In the genomic region with DNA sequence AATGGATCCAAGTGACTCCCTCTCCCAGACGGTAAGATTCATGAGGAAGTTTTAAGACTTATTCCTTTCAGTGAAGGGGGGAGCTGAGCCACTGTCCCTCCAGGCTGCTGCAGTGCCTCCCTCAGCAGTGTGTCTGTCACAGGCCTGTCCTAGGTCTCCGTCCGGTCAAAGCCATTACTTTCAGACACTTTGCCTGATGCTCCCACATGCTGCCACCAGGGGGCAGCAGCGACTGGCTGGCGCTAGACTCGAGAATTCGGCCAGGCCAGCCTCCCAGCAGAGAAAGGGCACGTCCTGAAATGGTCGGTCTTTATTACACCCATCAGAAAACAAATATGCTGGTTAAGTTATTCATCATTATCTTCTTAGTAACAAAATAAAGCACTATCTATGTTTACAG, we compare ENCODE assay signal across 8 mouse cellular contexts. TPM values are rescaled to one million over a fixed set of nuclear protein-coding genes. Genes with fewer than 3 reads are reported as not detected.
DNase-seq lines count a peak whose midpoint lies in the region; ATAC-seq and TF ChIP-seq lines count a peak whose summit lies in the region.
"Had no signal": no experiment of that assay in that cellular context is flagged by ENCODE, and none has a peak within 500 bp of the region (broad histone marks: within the 10 kb centered on the region; RNA-seq: fewer than 3 reads in every experiment).

No protein-coding gene starts in this region.

- peak; percentile 98 for TF ChIP-seq CTCF in brain, embryonic 14.5 days (IDR thresholded peaks at IDR 0.05; ENCODE audit: borderline replicate concordance, extremely low read depth, insufficient read depth, insufficient read length)
- peak; percentile 99 for TF ChIP-seq CTCF in midbrain, postnatal 0 days (IDR thresholded peaks at IDR 0.05)

- WGBS in heart, embryonic 15.5 days, result 7% methylated on average over 9 of the region's 9 CpGs
- 3% methylated on average over 9 of the region's 9 CpGs for WGBS in midbrain, postnatal 0 days

- ATAC-seq in heart, embryonic 15.5 days (replicated peaks; ENCODE audit: insufficient number of reproducible peaks, insufficient read depth, low FRiP score, low read depth), result peak; percentile 12; the same call in 1 of the 2 replicates
- peak; percentile 39; the same call in 1 of the 2 replicates for ATAC-seq in midbrain, postnatal 0 days (ENCODE audit: low FRiP score)

- intact Hi-C loops in left cerebral cortex, postnatal 10 days (cut with DNase I), result loop anchor here (5.0 kb wide), 1 partner anchor 205 kb away; no protein-coding TSS in a partner anchor

- H3K27me3 ChIP-seq in heart, embryonic 15.5 days, result 0 out of 2 replicates have a peak, but pooled peaks cover 2% of the 10 kb centered on the region
- no peaks in the 10 kb centered on the region for H3K27me3 ChIP-seq in midbrain, postnatal 0 days (ENCODE audit: insufficient read depth, low read length)
- H3K27me3 ChIP-seq: limb, embryonic 15.5 days had no signal

- no peak overlapping the region for H3K9ac ChIP-seq in heart, embryonic 15.5 days
- H3K9ac ChIP-seq in midbrain, postnatal 0 days (replicated peaks; ENCODE audit: low read length, poor library complexity, severe bottlenecking), result no peak overlapping the region
- H3K9ac ChIP-seq: limb, embryonic 15.5 days had no signal

- no peak overlapping the region for H3K27ac ChIP-seq in heart, embryonic 15.5 days
- H3K27ac ChIP-seq in midbrain, postnatal 0 days (ENCODE audit: low read depth, low read length), result no peak overlapping the region
- H3K27ac ChIP-seq: limb, embryonic 15.5 days had no signal

- TF ChIP-seq POLR2A in brain, embryonic 14.5 days (IDR thresholded peaks at IDR 0.05; ENCODE audit: borderline replicate concordance, extremely low read depth, insufficient read depth, insufficient read length, poor library complexity, severe bottlenecking), result no peak

- H3K4me2 ChIP-seq in heart, embryonic 15.5 days, result no peak overlapping the region
- H3K4me2 ChIP-seq in midbrain, postnatal 0 days (ENCODE audit: low read depth, low read length, poor library complexity, severe bottlenecking), result no peak overlapping the region
- H3K4me2 ChIP-seq: limb, embryonic 15.5 days had no signal

- peaks cover 26% of the 10 kb centered on the region for H3K4me1 ChIP-seq in heart, embryonic 15.5 days (replicated peaks)
- H3K4me1 ChIP-seq in midbrain, postnatal 0 days (ENCODE audit: insufficient read depth, low read length), result no peaks in the 10 kb centered on the region

- no peak overlapping the region for H3K4me3 ChIP-seq in heart, embryonic 15.5 days
- H3K4me3 ChIP-seq in midbrain, postnatal 0 days (ENCODE audit: low read depth, low read length), result no peak overlapping the region
- H3K4me3 ChIP-seq: limb, embryonic 15.5 days had no signal

- no peaks in the 10 kb centered on the region for H3K36me3 ChIP-seq in heart, embryonic 15.5 days
- H3K36me3 ChIP-seq in midbrain, postnatal 0 days (ENCODE audit: insufficient read depth, low read length), result peaks cover 4% of the 10 kb centered on the region; the same call in 1 of the 2 replicates

- H3K9me3 ChIP-seq in heart, embryonic 15.5 days (replicated peaks), result no peaks in the 10 kb centered on the region
- H3K9me3 ChIP-seq in midbrain, postnatal 0 days (ENCODE audit: low read length), result no peaks in the 10 kb centered on the region
- H3K9me3 ChIP-seq: limb, embryonic 15.5 days had no signal

- DNase-seq in thymus, postnatal 0 days (ENCODE audit: low spot score), result peak; percentile 74
- DNase-seq in thymus, postnatal 25 days, result no peak
- DNase-seq in brain, embryonic 14.5 days (ENCODE audit: low read depth), result peak; percentile 81
- peak; percentile 53 to 75 for DNase-seq in kidney, postnatal 36 days
- peak; percentile 86 for DNase-seq in midbrain, postnatal 0 days (ENCODE audit: low spot score)
- DNase-seq in left cerebral cortex, postnatal 10 days (ENCODE audit: extremely low spot score in 1 of 2, low spot score in 2 of 2), result no peak

RNA-seq across cellular contexts. Expression of gene Etnk2, which starts 18.6 kb away (rescaled TPM):
- 0.12 and 0.27 TPM in 2 replicates for polyA plus RNA-seq in thymus, postnatal 0 days (2015; fragmentation: Nextera tagmentation; extraction: Ambion mirVana)
- polyA plus RNA-seq in brain, embryonic 14.5 days (2012; rRNA removed), result 9.6 and 12.1 TPM in 2 replicates
- 1.3 and 1.5 TPM in 2 replicates for polyA plus RNA-seq in heart, embryonic 15.5 days (2015; fragmentation: Nextera tagmentation; extraction: Ambion mirVana)
- total RNA-seq in midbrain, postnatal 0 days (2014; rRNA removed), result 49.8 and 52.0 TPM in 2 replicates
- polyA plus RNA-seq in midbrain, postnatal 0 days (2015; fragmentation: Nextera tagmentation; extraction: Ambion mirVana), result 34.5 and 37.2 TPM in 2 replicates
- total RNA-seq in left cerebral cortex, postnatal 10 days (2021), result 10 to 100 TPM in 1 of 2 experiments, 1 to 10 TPM in 1; 6.0 to 10.2 TPM

RNA-seq across cellular contexts. Expression of gene Ren1, which starts 31.7 kb away (rescaled TPM):
- 0.59 and 0.91 TPM in 2 replicates for polyA plus RNA-seq in thymus, postnatal 0 days (2015; fragmentation: Nextera tagmentation; extraction: Ambion mirVana)
- polyA plus RNA-seq in brain, embryonic 14.5 days (2012; rRNA removed), result 1.7 and 4.5 TPM in 2 replicates
- 0.30 and 2.2 TPM in 2 replicates for polyA plus RNA-seq in heart, embryonic 15.5 days (2015; fragmentation: Nextera tagmentation; extraction: Ambion mirVana)
- 0.14 TPM in 1 of 2 replicates, not detected in the other for total RNA-seq in midbrain, postnatal 0 days (2014; rRNA removed)
- 0.23 TPM in 1 of 2 replicates, not detected in the other for polyA plus RNA-seq in midbrain, postnatal 0 days (2015; fragmentation: Nextera tagmentation; extraction: Ambion mirVana)
- not detected for total RNA-seq in left cerebral cortex, postnatal 10 days (2021)

RNA-seq across cellular contexts. Expression of gene Sox13, which starts 42.2 kb away (rescaled TPM):
- polyA plus RNA-seq in thymus, postnatal 0 days (2015; fragmentation: Nextera tagmentation; extraction: Ambion mirVana), result 14.6 and 15.2 TPM in 2 replicates
- 34.2 and 37.6 TPM in 2 replicates for polyA plus RNA-seq in brain, embryonic 14.5 days (2012; rRNA removed)
- polyA plus RNA-seq in heart, embryonic 15.5 days (2015; fragmentation: Nextera tagmentation; extraction: Ambion mirVana), result 4.5 and 6.2 TPM in 2 replicates
- 16.5 and 17.3 TPM in 2 replicates for total RNA-seq in midbrain, postnatal 0 days (2014; rRNA removed)
- 3.3 and 4.7 TPM in 2 replicates for polyA plus RNA-seq in midbrain, postnatal 0 days (2015; fragmentation: Nextera tagmentation; extraction: Ambion mirVana)
- total RNA-seq in left cerebral cortex, postnatal 10 days (2021), result 1 to 10 TPM; 7.5 to 9.4 TPM

Comparison
In these comparisons a context has a peak if more than half of its experiments do, and no peak if none do; other contexts are left out.
1. DNase-seq: peak in thymus, postnatal 0 days (single experiment), brain, embryonic 14.5 days (single experiment), kidney, postnatal 36 days (2 of 2) and midbrain, postnatal 0 days (single experiment); none in thymus, postnatal 25 days (single experiment) and left cerebral cortex, postnatal 10 days (0 of 2).